8 mouse cellular contexts compared by ENCODE assay signal in genomic region chr14:12822491-12823219, GRCm38 (mm10). TPM values are rescaled to one million over a fixed set of nuclear protein-coding genes. Genes with fewer than 3 reads are reported as not detected.
DNase-seq lines count a peak whose midpoint lies in the region; ATAC-seq and TF ChIP-seq lines count a peak whose summit lies in the region.

Cadps (minus strand) TSS chr14:12823079.

- TF ChIP-seq CTCF in lung, adult 2 months (IDR thresholded peaks at IDR 0.05; ENCODE audit: insufficient read depth, low read length), result no peak

- no peak for ATAC-seq in lung, embryonic 16.5 days (ENCODE audit: low read depth)

- peak within 1 kb of the TSS; percentile 75 for H3K4me2 ChIP-seq in lung, embryonic 16.5 days (ENCODE audit: low read depth, low read length)

- peaks cover 12% of the 10 kb centered on the region for H3K4me1 ChIP-seq in lung, embryonic 16.5 days (replicated peaks; ENCODE audit: control insufficient read depth, insufficient read depth, low read length)
- H3K4me1 ChIP-seq in lung, adult 2 months (ENCODE audit: control insufficient read depth, insufficient read depth, low read length), result no peaks in the 10 kb centered on the region

- no peaks in the 10 kb centered on the region for H3K9me3 ChIP-seq in lung, embryonic 16.5 days (ENCODE audit: control insufficient read depth, low read length)

- peaks cover 29% of the 10 kb centered on the region for H3K27me3 ChIP-seq in lung, embryonic 16.5 days (ENCODE audit: control insufficient read depth, insufficient read depth, low read depth, low read length)

- no peak within 1 kb of the TSS for H3K27ac ChIP-seq in lung, embryonic 16.5 days (ENCODE audit: low read length)

- DNase-seq in lung, postnatal 14 days, result no peak
- peak; percentile 85 to 89 for DNase-seq in cerebellum, postnatal 14 days
- DNase-seq in frontal cortex, postnatal 25 days (ENCODE audit: low spot score in 2 of 2), result peak; percentile 60 to 64
- DNase-seq in left cerebral cortex, postnatal 14 days (ENCODE audit: low spot score in 2 of 2), result peak; percentile 76 to 85
- DNase-seq in retina, embryonic 14.5 days (ENCODE audit: low spot score), result peak; percentile 73
- DNase-seq in spleen, postnatal 36 days (ENCODE audit: low spot score in 2 of 2), result no peak
- DNase-seq in lung, adult 2 months, result no peak

- no peak for TF ChIP-seq POLR2A in lung, adult 2 months (IDR thresholded peaks at IDR 0.05; ENCODE audit: borderline replicate concordance, extremely low read depth, low read depth, low read length)

- peak within 1 kb of the TSS; percentile 46 for H3K4me3 ChIP-seq in lung, embryonic 16.5 days (ENCODE audit: low read length)
- no peak within 1 kb of the TSS for H3K4me3 ChIP-seq in lung, adult 2 months (replicated peaks; ENCODE audit: extremely low read depth, low read depth, low read length)

- no peak within 1 kb of the TSS for H3K9ac ChIP-seq in lung, embryonic 16.5 days (ENCODE audit: low read length)

- WGBS in lung, embryonic 16.5 days, result under 1% methylated on average over 55 of the region's 71 CpGs
- 1% methylated on average over 71 of the region's 71 CpGs for WGBS in lung, adult 2 months

- no peaks in the 10 kb centered on the region for H3K36me3 ChIP-seq in lung, embryonic 16.5 days (ENCODE audit: control insufficient read depth, insufficient read depth, low read length)

- intact Hi-C loops in left cerebral cortex, postnatal 14 days (cut with DNase I), result loop anchor here (5.0 to 10.0 kb wide), 4 partner anchors 138 to 375 kb away; no protein-coding TSS in a partner anchor

RNA-seq across cellular contexts. Expression of gene Cadps, which starts in this region (rescaled TPM):
- 0.41 and 0.57 TPM in 2 replicates for polyA plus RNA-seq in lung, embryonic 16.5 days (2015; fragmentation: Nextera tagmentation; extraction: Ambion mirVana)
- total RNA-seq in left cerebral cortex, postnatal 14 days (2021), result 100 to 1,000 TPM; 227 to 241 TPM
- 0.06 TPM in 1 of 2 replicates, not detected in the other for polyA plus RNA-seq in lung, adult 2 months (2012; rRNA removed)

Comparison
In these comparisons a context has a peak if more than half of its experiments do, and no peak if none do; other contexts are left out.
1. DNase-seq: peak in cerebellum, postnatal 14 days (2 of 2), frontal cortex, postnatal 25 days (2 of 2), left cerebral cortex, postnatal 14 days (2 of 2) and retina, embryonic 14.5 days (single experiment); none in lung, postnatal 14 days (single experiment), spleen, postnatal 36 days (0 of 2) and lung, adult 2 months (single experiment).